ENCODE assay signal across 14 mouse cellular contexts in the genomic region with DNA sequence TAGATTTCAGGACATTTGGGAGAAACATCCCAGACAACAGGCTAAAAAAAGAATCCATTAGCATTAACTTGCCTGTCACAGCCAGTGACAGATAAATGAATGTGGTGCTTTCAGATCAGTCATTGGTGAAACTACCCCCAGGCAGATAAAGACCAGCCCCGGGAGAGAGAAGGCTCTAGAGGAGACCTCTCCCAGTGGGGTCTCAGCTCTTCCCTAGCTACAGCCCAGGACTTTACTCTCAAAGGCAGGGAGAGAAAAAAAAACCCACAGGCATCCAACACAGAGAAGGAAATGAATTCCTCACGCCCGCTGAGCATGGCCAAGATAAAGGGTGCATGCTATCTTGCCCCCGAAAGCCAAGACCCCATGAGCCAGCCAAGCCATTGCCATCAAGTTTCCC. TPM values are rescaled to one million over a fixed set of nuclear protein-coding genes. Genes with fewer than 3 reads are reported as not detected.
DNase-seq lines count a peak whose midpoint lies in the region; ATAC-seq and TF ChIP-seq lines count a peak whose summit lies in the region.
"Had no signal": no experiment of that assay in that cellular context is flagged by ENCODE, and none has a peak within 500 bp of the region (broad histone marks: within the 10 kb centered on the region; RNA-seq: fewer than 3 reads in every experiment).

No protein-coding gene starts in this region.

- 7% methylated on average over 4 of the region's 4 CpGs for WGBS in heart, embryonic 10.5 days
- WGBS in hindbrain, embryonic 10.5 days, result 10% methylated on average over 4 of the region's 4 CpGs
- 13% methylated on average over 4 of the region's 4 CpGs for WGBS in midbrain, embryonic 15.5 days

- no peak for ATAC-seq in midbrain, embryonic 15.5 days (replicated peaks)

- no peak for DNase-seq in heart, embryonic 10.5 days (ENCODE audit: low spot score)
- no peak for DNase-seq in heart, adult 11 months
- DNase-seq in brain, embryonic 14.5 days (ENCODE audit: low read depth), result peak; percentile 75
- no peak for DNase-seq in hindbrain, embryonic 10.5 days (ENCODE audit: low spot score)
- DNase-seq in natural killer cell, adult 2 months (ENCODE audit: low spot score in 2 of 2), result no peak
- no peak for DNase-seq in adrenal gland, postnatal 14 days
- DNase-seq in kidney, postnatal 25 days, result no peak
- DNase-seq: lung, embryonic 14.5 days; thymus, adult 18-20 months had no signal

- H3K9ac ChIP-seq in midbrain, embryonic 15.5 days, result no peak overlapping the region
- H3K9ac ChIP-seq: lung, embryonic 14.5 days had no signal

- no peak for TF ChIP-seq POLR2A in brain, embryonic 14.5 days (IDR thresholded peaks at IDR 0.05; ENCODE audit: borderline replicate concordance, extremely low read depth, insufficient read depth, insufficient read length, poor library complexity, severe bottlenecking)

- H3K36me3 ChIP-seq in heart, embryonic 10.5 days, result peaks cover 73% of the 10 kb centered on the region
- peaks cover 78% of the 10 kb centered on the region for H3K36me3 ChIP-seq in hindbrain, embryonic 10.5 days
- no peaks in the 10 kb centered on the region for H3K36me3 ChIP-seq in midbrain, embryonic 15.5 days (replicated peaks)

- H3K4me2 ChIP-seq in midbrain, embryonic 15.5 days, result no peak overlapping the region; the same call in 1 of the 2 replicates
- H3K4me2 ChIP-seq: lung, embryonic 14.5 days had no signal

- no peak overlapping the region for H3K4me3 ChIP-seq in heart, embryonic 10.5 days
- H3K4me3 ChIP-seq in hindbrain, embryonic 10.5 days, result peak overlapping the region; percentile 21
- no peak overlapping the region for H3K4me3 ChIP-seq in midbrain, embryonic 15.5 days
- H3K4me3 ChIP-seq: limb, embryonic 10.5 days; myocyte had no signal

- H3K4me1 ChIP-seq in heart, embryonic 10.5 days, result peaks cover 60% of the 10 kb centered on the region
- H3K4me1 ChIP-seq in hindbrain, embryonic 10.5 days (replicated peaks), result peaks cover 94% of the 10 kb centered on the region
- peaks cover 58% of the 10 kb centered on the region for H3K4me1 ChIP-seq in midbrain, embryonic 15.5 days

- no peaks in the 10 kb centered on the region for H3K9me3 ChIP-seq in heart, embryonic 10.5 days
- no peaks in the 10 kb centered on the region for H3K9me3 ChIP-seq in hindbrain, embryonic 10.5 days
- no peaks in the 10 kb centered on the region for H3K9me3 ChIP-seq in midbrain, embryonic 15.5 days
- H3K9me3 ChIP-seq: G1E; limb, embryonic 10.5 days had no signal

- no peaks in the 10 kb centered on the region for H3K27me3 ChIP-seq in heart, embryonic 10.5 days (ENCODE audit: insufficient read depth, poor library complexity, severe bottlenecking)
- H3K27me3 ChIP-seq in hindbrain, embryonic 10.5 days (ENCODE audit: insufficient read depth, poor library complexity, severe bottlenecking), result no peaks in the 10 kb centered on the region
- no peaks in the 10 kb centered on the region for H3K27me3 ChIP-seq in midbrain, embryonic 15.5 days (replicated peaks)

- TF ChIP-seq CTCF in brain, embryonic 14.5 days (IDR thresholded peaks at IDR 0.05; ENCODE audit: borderline replicate concordance, extremely low read depth, insufficient read depth, insufficient read length), result no peak

- H3K27ac ChIP-seq in heart, embryonic 10.5 days, result peak overlapping the region; percentile 59; the same call in 1 of the 2 replicates
- H3K27ac ChIP-seq in hindbrain, embryonic 10.5 days, result peak overlapping the region; percentile 85
- H3K27ac ChIP-seq in midbrain, embryonic 15.5 days, result peak overlapping the region; percentile 35
- H3K27ac ChIP-seq: kidney, postnatal 0 days; limb, embryonic 10.5 days had no signal

RNA-seq across cellular contexts. Expression of gene Msi2, which starts 15.1 kb away (rescaled TPM):
- polyA plus RNA-seq in heart, embryonic 10.5 days (2016; fragmentation: Nextera tagmentation; extraction: Ambion mirVana), result 15.9 and 16.3 TPM in 2 replicates
- polyA plus RNA-seq in brain, embryonic 14.5 days (2012; rRNA removed), result 74.1 and 90.4 TPM in 2 replicates
- 27.3 and 29.9 TPM in 2 replicates for polyA plus RNA-seq in hindbrain, embryonic 10.5 days (2016; fragmentation: Nextera tagmentation; extraction: Ambion mirVana)
- polyA plus RNA-seq in midbrain, embryonic 15.5 days (2015; fragmentation: Nextera tagmentation; extraction: Ambion mirVana), result 32.0 and 33.6 TPM in 2 replicates
- 181 and 193 TPM in 2 replicates for total RNA-seq in adrenal gland, postnatal 14 days (2021)

Comparison
In these comparisons a context has a peak if more than half of its experiments do, and no peak if none do; other contexts are left out.
1. H3K27ac ChIP-seq: peak in every context shown above with its lines; median percentile 85 in hindbrain, embryonic 10.5 days; 59 in heart, embryonic 10.5 days; 35 in midbrain, embryonic 15.5 days.